Mouse (Mus musculus) left cerebral cortex, postnatal 4 days (tissue): Measurements from ENCODE around the gene Amt. TPM values are rescaled to one million over a fixed set of nuclear protein-coding genes. Genes with fewer than 3 reads are reported as not detected.
"Not testable (repeated sequence)": the region's sequence is repeated elsewhere in the genome, so short reads cannot be mapped to it uniquely, and the experiment has no call there.

Experiments used
- DNase-seq: peaks from one replicate; pipeline ENCODE4 v3.0.0-alpha.2; 2022
- intact Hi-C: fragments of 180-260 bp; cut with DNase I; formaldehyde crosslinking; loops from one replicate; pipeline ENCODE4 v1.15.1; 2025
- total RNA-seq, 2 experiments: library from RNA; stranded (reverse); gene quantifications; 2 replicates each; pipeline ENCODE4 v1.2.3; 2021

Amt gene
- total RNA-seq = 10 to 100 TPM; 25.0 to 26.7 TPM

GRCm38 (mm10) chr9:108296453-108297355, at the start of gene Amt:
Gene Amt, plus strand, starts transcription at chr9:108296853.
- DNase-seq = peak; percentile 31
- intact Hi-C loops = no loop called here

- intact Hi-C loops = no loop called here
- no peak for DNase-seq
These were observed 47.7 kb upstream of the Amt start for GRCm38 (mm10) chr9:108248957-108249356.

GRCm38 (mm10) chr9:108251877-108252276, 44.8 kb upstream of the Amt start:
- DNase-seq = no peak
- intact Hi-C loops = no loop called here

GRCm38 (mm10) chr9:108252766-108253165, 43.9 kb upstream of the Amt start:
- no peak for DNase-seq
- intact Hi-C loops = no loop called here

- no peak for DNase-seq
- intact Hi-C loops = no loop called here
These were observed 36.1 kb upstream of the Amt start for GRCm38 (mm10) chr9:108260526-108260925.

GRCm38 (mm10) chr9:108261865-108262264, 34.8 kb upstream of the Amt start:
- intact Hi-C loops = no loop called here

GRCm38 (mm10) chr9:108262494-108263049, 34.1 kb upstream of the Amt start:
- no peak for DNase-seq
- intact Hi-C loops = no loop called here

More at GRCm38 (mm10) chr9:108261865-108262264, 34.8 kb upstream of the Amt start:
- DNase-seq = no peak

GRCm38 (mm10) chr9:108263131-108263681, 33.4 kb upstream of the Amt start:
- intact Hi-C loops = no loop called here
- DNase-seq = peak; percentile 44

GRCm38 (mm10) chr9:108263690-108264190, 32.9 kb upstream of the Amt start, which contains the start of gene Dag1:
Gene Dag1, minus strand, starts transcription at chr9:108263958.
- DNase-seq = peak; percentile 100
- intact Hi-C loops = no loop called here

- peak; percentile 41 for DNase-seq
- intact Hi-C loops = no loop called here
These were observed 32.3 kb upstream of the Amt start for GRCm38 (mm10) chr9:108264191-108264921.

GRCm38 (mm10) chr9:108266261-108266935, 30.3 kb upstream of the Amt start:
- no peak for DNase-seq
- intact Hi-C loops = no loop called here

- intact Hi-C loops = no loop called here
- no peak for DNase-seq
These were observed 29.0 kb upstream of the Amt start for GRCm38 (mm10) chr9:108267691-108268090.

GRCm38 (mm10) chr9:108268701-108269100, 28.0 kb upstream of the Amt start:
- intact Hi-C loops, DNase-seq: not testable (repeated sequence)

GRCm38 (mm10) chr9:108271941-108272340, 24.7 kb upstream of the Amt start:
- no peak for DNase-seq
- intact Hi-C loops = no loop called here

- no peak for DNase-seq
- intact Hi-C loops = no loop called here
These were observed 24.0 kb upstream of the Amt start for GRCm38 (mm10) chr9:108272691-108273090.

- intact Hi-C loops = no loop called here
- DNase-seq = no peak
These were observed 23.2 kb upstream of the Amt start for GRCm38 (mm10) chr9:108273485-108273884.

- DNase-seq = no peak
- intact Hi-C loops = no loop called here
These were observed 21.9 kb upstream of the Amt start for GRCm38 (mm10) chr9:108274476-108275330.

GRCm38 (mm10) chr9:108275331-108275659, 21.4 kb upstream of the Amt start:
- intact Hi-C loops = no loop called here
- DNase-seq = no peak

GRCm38 (mm10) chr9:108278697-108279450, 17.8 kb upstream of the Amt start:
- DNase-seq = peak; percentile 32
- intact Hi-C loops = no loop called here
